Mouse (Mus musculus): ENCODE measurements around the gene Tsga10ip.

Gene Tsga10ip

DNA sequence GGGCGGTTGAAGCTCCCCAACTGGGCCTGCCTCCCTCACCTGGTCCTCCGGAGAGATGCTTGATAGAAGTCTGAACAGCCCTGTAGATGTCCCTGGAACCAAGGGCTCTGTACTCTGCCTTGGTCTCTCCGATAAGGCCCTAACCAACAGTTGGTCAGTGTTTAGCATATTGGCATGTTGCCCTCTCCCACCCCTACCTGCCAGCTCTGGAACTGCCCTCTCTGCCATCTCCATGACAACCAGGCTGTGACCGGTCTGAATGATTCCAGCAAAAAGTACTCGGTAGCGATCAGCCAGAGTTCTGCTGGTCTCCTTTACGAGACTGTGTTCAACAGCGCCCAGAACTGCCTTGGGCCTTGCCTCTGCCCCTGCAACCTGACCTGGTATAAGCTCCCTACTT is at the start of gene Tsga10ip:
Tsga10ip (minus strand) TSS at position 234 of the 400 bp plus-strand sequence.
- in situ Hi-C loops (cut with MboI, MseI), result no loop called here

DNA sequence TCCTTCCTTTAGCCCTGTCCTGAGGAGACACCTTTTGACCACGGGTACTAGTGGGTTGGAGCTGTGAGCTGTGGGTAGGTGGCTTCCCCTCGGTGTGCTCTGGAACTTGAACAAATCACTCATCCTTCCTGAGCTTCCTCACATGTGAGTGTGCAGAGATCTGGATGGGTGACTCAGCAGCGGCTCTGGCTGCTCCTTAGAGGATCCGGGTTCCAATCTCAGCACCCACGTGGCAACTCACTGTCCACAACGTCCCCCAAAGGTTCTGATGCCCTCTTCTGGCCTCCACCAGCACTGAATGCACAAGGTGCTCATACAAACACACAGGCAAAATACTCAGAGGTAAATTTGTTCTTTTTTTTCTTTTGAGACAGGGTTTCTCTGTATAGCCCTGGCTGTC is 49.4 kb upstream of the Tsga10ip start:
- in situ Hi-C loops (cut with MboI, MseI), result no loop called here

DNA sequence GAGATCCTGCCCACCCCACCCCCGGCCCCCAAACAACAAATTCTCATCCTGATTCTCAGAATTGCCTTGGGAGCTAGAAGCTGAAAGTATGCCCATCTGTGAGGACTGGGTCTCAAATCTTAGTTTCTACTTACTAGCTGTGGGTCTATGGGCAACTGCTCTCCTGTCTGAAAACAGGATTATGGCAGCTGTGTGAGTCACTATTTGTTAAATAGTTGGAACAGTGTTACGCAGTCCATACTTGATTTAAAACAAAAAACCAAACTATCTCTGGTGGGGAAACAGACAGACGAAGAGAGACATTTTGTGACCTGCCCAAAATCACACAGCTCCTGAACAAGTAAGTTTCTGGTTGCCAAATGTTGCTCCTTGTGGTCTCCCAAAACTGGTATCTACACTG is 47.3 kb upstream of the Tsga10ip start:
- in situ Hi-C loops (cut with MboI, MseI), result no loop called here

DNA sequence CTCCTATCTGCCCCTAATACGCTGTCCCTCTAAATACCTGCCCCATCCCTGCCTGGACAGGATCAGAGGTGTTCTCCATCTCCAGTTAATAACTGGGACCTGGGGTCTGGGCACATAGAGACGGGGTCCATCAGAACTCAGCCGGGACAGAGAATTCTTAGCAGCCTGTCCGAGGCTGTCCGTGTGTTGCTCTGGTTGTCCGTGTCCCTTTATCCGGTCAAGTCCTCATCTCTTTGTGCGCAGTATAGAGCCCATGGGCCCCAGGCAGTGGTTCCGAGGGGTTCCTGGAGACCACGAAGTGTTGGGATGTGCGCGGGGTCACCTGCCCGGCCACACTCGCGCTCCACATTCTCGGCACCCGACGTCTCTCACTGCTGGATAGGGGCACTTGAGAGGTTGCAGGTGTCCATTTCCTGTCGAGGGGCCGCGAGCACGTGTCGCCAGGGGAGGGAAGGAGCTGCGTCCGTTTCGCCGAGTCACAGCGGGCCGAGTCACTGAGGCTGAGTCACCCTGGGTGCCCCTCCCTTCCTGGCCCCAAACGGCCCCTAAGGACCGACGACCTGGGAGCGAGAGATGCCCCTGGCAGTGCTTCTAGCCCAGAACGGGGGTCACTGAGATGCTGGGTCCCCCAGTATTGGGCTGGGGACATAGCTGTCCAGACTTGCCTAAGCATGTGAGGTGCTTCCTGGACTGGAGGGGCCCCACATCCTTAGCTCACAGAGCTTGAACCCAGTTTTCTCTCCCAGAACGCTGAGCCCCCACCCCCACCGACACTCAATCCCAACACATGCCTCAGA is 46.2 kb upstream of the Tsga10ip start:
- in situ Hi-C loops (cut with MboI, MseI), result no loop called here

DNA sequence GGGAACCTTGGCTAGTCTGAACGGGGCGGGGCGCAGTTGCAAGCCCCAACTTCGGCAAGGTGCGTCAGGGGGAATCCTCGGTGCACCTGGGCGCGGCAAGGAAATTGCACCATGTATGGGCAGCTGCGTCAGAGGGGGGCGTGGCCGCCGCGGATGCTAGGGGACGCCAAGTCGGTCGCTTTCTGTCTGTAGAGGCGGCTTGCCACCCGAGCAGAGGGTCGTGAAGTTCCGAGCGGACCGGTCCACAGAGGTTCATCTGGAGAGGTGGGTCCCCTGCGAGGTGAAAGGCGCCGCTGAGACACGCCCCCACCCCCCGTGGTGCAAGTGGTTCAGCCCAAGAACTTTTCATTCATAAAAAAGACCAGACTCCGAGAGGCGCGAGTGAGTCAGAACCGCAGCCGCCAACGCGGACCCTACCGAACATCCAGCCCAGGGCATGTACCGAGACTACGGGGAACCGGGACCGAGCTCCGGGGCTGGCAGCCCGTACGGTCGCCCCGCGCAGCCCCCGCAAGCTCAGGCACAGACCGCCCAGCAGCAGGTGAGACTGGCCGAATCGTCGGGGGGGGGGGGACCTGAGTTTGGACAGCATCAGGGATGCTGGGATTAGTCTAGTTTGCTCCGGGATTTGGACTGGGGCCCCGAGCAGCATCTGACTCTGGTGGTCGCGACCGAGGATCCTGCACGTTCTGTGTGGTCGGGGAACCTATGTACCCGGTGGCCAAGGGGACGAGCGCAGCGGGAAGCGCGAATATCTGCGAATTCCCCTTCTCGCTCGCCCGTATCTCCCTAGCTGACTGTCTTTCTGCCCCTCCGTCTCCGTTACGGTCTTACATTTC is 45.4 kb upstream of the Tsga10ip start, which contains the start of gene Fosl1:
Fosl1 (plus strand) TSS at position 33 of the 839 bp plus-strand sequence.
- in situ Hi-C loops (cut with MboI, MseI), result no loop called here

DNA sequence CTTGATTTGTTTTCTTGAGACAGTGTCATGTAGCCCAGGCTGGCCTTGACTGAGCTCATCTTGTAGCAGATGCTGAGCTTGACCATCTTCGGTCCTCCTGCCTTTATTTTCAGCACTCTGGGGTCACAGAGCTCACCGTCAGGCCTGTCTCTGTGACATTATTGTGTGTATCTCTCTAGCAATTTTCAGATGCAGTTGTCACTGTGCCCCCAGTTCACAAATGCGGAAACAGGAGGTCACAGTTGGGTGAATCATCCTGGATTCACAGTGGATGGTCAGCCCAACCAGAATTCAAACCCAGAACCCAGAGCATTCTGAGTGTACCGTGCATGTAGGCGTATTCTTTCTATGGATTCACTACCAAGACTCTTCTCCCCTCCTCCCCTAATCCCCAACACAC is 43.4 kb upstream of the Tsga10ip start:
- in situ Hi-C loops (cut with MboI, MseI), result no loop called here

DNA sequence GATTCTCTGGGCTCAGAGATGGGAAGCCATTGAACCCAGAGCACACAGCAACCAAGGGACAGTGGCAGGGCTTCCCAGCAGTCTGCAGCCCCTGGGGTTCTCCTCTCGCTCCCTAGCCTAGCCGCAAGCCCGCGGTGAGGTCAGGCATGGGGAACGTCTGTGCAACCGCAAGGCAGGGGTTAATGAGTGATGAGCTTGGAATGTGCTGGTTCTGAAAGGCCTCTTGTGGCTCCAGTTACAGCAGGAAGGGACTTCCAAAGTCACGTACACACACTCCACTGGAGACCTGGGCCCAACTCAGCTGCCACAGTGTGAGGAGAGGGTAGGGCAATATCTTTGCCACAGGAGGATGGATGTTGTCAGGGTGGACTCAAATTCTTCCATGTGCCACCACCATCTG is 42.6 kb upstream of the Tsga10ip start:
- in situ Hi-C loops (cut with MboI, MseI), result no loop called here

DNA sequence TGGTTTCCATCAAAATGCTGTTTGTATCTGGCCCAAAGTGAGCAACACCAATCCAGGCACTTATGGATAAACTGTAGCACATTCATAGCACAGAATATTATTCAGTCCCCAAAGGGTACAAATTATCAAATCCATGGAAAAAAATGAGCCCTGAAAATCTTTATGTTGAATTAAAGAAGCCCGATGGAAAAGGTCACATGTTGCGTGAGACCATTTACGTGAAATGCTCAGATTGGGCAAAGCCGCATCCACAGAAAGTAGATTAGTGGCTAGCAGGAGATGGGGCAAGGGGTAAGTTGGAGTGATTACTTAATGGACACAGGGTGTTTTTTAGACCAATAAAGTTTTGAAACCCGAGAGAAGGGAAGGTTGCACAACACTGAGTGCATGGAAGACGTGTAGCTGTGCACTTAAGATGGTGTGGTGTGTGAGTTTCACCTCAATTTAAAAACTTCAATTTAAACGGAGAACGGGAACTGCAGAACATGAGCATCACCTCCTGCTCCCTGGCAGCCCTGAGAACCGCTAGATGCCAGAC is 42.1 kb upstream of the Tsga10ip start:
- in situ Hi-C loops (cut with MboI, MseI), result no loop called here

DNA sequence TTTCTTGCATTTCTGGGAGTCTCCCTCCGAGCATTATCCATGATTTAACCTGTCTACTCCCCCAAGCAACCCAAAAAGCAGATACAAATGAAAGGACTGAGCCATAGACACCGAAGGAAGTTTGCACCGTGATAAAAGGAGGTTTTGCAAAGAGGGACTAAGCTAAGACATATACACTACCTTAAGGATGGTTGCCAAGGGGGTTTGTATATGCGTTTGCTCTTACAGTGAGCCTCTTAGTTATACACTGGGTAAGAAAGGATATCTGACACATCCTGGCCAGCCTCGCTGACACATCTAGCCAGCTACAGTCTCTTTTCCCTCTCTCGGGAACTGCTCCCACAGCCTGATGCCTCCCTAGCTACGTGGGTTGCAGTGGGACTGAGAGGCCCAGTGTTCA is 31.6 kb upstream of the Tsga10ip start:
- in situ Hi-C loops (cut with MboI, MseI), result no loop called here

DNA sequence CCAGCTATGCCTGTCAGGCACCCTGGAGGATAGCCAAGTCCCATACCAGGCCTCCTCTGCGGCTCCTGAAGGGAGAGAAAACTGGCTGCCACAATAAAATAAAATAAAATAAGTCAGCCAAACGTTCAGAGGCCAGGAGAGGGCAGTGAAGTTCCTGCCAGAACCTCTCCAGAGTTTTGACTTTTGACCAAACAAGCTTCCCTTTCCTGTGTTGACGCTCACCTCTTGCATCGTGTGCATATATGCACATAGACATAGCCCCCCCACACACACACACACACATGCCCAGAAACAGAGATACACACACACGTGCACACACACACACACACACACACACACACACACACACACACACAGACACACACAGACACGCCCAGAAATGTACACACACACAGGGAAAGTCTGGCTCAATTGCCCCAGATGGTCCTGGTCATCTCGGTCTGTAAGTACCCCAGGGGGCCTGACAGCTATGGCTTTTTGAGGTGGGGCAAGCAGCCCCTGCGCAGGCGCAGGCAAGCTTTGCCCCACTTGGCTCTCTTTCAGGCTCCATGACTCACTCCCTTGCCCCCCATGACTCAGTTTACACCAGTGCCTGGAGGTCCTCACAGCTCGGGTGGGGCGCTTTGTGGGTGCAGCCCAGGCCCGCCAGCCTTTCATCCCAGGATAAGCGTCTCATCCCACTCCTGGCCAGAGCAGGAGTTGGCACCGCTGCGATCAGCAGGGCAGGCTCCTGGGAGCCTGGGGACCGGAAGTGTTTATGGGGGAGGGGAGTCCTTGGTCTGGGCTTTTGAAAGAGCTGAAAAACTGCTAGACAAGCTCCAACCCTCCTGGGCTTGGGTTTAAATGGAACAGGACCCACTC is 30.9 kb upstream of the Tsga10ip start:
- in situ Hi-C loops (cut with MboI, MseI), result no loop called here

DNA sequence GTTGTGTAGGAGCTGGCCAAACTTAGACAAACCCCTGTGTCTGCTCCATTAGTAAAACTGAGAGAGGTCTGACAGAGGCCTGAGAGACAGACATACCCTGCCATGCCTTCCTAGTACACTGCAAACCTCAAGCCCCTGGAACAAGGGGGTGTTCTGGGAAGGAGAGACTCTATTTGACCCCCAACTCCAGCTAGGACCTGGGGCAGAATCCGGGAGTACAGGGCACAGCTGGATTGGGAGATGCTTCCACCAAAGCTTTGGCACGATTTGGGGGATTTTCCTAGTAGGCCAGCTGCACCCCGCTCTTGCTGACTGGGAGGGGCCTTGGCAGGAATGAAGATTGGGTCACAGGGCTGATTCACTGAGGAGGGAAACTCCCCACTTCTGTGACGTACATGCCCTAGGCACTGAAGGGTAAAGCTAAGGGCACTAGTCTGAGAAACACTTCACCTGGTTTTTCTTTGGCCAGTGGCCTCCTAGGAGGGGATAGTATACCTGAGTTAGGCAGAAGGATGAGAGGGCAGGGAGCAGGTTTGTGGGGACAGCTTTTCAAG is 29.7 kb upstream of the Tsga10ip start:
- in situ Hi-C loops (cut with MboI, MseI), result no loop called here

DNA sequence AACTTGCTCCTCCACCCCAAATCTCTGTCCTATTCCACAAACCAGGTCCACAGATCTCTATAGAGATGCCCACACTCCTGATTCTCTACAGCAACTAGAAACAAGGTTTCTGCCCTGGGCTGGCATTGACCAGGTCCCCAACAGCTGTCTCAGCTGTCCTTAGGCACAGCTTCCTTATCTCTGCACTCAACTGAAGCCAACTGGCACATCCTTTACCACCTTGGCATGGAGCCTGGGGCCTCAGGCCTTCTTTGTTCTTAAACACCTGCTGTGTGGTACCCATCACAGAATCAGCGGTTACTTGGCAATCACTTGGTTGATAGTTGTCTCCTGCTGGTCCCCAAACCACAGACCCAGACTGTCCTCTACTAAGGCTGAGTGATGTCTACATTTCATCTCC is 28.1 kb upstream of the Tsga10ip start:
- in situ Hi-C loops (cut with MboI, MseI), result no loop called here

DNA sequence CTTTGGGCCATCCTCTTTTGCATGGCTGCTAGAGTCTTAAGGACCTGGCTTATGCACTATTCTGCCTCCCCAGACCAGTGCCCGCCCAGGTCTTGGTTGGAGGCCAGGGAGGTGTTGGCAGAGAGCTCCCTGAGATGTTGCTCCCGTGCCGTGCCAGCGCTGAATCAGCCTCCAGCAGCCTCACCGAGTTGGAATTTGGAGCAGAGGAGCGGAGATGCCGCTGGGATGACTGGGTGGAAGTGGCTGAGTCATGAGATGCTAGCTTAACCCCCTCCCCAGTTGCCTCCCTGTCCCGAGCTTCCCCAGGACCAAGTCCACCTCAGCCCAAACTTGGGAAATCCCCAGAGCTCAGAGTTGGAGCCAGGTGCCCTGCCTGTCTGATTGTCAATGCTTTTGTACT is 27.5 kb upstream of the Tsga10ip start:
- in situ Hi-C loops (cut with MboI, MseI), result no loop called here

DNA sequence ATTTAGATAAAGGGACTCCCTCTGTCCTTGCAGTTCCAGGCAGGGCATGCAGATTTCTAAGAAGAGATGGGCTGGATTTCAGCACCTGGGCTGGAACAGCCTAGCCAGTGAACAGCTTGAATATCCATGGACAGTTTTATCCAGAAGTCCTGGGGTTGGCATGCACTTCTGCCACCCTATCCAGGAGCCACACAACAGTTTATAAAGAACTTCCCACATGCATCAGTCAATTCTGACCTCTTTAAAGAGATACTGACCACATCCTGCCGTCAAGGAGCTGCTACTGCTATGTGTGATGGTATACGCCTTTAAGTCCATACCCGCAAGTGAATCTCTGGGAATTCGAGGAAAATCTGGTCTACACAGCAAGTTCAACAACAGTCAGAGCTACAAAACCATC is 26.9 kb upstream of the Tsga10ip start:
- in situ Hi-C loops (cut with MboI, MseI), result no loop called here

DNA sequence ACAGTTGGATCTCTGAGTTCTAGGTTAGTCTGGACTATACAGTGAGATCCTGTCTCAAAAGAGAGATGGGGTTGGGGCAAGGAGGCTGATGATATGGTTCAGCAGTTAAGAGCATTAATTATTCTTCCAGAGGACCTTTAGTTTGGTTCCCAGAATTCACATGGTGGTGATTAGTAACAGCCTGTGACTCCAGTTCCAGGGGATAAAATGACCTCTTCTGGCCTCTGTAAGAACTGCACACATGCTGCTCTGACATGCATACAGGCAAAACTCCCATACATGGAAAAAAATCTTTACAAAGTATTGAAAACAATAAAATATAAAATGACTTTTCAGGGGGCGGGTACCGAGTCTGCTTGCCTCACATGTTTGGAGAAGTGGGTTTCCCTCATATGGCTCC is 25.8 kb upstream of the Tsga10ip start:
- in situ Hi-C loops (cut with MboI, MseI), result no loop called here

DNA sequence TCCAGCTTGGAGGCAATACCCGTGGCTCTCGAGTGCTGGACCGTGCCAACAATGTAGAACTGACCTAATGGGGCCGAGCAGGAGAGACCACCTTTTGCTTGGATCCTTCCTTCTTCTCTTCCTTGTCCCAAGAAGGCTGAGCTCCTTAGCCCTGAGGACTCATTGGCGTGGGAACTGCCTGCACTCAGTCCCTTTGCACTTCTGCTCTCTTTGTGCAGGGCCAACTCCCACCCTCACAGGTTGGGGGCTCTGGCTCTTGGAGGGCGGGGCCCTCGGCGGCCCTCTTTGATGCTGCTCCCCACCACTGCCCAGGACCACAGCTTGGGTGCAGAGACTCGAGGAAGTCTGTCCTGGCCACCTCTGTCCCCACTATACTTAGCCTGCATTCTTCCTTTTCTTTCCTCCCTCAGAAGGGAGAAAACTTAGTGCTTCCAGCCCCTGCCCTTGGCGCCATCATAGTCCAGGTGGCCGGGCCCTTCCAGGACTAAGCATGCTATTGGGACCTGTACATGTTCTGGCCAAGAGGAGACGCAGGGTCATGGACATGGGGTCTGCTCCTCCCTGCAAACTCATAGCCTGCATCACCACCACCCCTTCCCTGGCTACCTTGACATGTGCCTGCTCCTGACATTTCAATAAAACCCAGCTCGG is 24.4 kb upstream of the Tsga10ip start:
- in situ Hi-C loops (cut with MboI, MseI), result no loop called here

DNA sequence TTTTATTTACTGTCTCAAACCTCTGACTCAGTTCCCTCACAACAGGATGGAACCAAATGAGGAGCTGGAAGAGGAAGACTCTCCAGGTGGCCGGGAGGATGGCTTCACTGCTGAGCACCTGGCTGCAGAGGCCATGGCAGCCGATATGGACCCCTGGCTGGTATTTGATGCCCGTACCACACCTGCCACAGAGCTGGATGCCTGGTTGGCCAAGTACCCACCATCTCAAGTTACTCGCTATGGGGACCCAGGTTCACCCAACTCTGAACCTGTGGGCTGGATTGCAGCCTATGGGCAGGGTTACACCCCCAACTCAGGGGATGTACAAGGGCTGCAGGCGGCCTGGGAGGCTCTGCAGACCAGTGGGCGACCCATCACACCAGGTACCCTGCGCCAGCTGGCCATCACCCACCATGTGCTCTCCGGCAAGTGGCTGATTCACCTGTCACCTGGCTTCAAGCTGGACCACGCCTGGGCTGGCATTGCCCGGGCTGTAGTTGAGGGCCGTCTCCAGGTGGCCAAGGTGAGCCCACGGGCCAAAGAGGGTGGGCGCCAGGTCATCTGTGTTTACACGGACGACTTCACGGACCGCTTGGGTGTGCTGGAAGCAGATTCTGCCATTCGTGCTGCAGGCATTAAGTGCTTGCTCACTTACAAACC is 23.7 kb upstream of the Tsga10ip start:
- in situ Hi-C loops (cut with MboI, MseI), result no loop called here

DNA sequence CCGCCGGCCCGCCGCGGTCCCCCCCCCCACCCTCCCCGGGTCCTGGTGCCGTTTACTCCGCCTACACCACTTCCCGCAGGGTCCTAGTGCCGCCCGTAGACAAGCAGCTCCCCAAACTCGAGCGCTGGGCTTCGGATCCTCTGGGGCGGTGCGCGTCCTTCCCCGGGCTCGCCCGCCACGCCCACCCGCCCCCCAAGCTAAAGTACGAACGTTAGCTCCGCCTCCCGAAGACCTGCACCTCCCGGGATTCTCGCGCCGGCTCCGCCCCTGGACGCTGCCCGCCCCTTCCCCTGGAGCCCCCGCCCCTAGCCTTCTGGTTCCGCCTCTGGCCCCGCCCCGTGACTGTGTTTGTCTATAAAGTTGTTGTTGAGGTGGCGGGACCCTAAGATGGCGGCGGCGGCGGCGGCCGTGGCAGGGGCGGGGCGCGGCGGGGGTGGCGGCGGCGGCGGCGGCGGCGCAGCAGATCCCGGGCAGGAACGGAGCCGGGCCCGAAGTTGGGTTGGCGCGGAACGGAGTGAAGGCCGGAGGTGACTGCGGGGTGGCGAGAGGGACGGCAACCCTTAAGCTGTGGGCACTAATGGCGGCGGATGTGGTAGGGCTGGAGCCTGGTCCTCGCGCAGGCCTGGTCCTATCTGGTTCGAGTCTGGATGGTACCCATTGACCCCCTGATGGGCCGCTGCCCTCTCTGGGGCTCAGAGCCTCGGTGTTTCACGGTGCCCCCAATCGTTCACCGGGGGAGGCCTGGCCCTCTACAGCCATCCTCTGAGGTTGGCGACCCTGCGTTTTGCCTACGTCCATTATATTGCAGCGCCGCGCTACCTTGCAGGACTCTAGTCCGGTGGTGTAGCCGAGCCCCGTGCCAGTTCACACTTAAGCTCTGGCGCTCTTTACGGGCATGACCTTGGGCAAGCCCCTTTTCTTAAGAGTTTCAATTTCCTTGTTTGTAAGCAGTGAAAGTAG is 22.7 kb upstream of the Tsga10ip start, which contains the start of the genes Drap1 and AI837181:
Drap1 (minus strand) TSS at position 198 of the 960 bp plus-strand sequence.
AI837181 (plus strand) TSS at position 363 of the 960 bp plus-strand sequence.
- in situ Hi-C loops (cut with MboI, MseI), result no loop called here

Measured in regulatory T cell (primary cell).